Mouse (Mus musculus): ENCODE measurements around the gene Fra10ac1. TPM values are rescaled to one million over a fixed set of nuclear protein-coding genes. Genes with fewer than 3 reads are reported as not detected.

Gene Fra10ac1
- polyA plus RNA-seq, 1 experiment from 2014 or later, result 24.4 TPM

DNA sequence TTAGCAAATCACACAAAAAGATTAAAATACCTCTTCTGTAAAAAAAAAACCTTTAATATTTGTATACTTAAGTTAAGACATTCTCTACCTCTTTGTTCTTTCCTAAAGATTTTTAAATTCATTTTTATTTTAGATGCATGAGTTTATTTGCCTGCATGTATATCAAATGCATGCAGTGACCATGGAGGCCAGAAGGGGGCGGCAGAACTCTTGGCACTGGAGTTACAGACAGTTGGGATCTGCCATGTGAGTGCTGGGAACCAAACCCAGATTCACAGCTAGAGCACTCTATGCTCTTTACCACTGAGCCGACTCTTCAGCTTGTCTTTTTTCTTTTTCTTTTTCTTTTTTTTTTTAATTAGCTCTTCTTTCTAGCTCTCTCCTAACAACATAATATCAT is 4.7 kb upstream of the Fra10ac1 start:
- Histone ChIP-seq H3K27ac (replicated peaks) (no peak overlapping the region), H3K9ac (no peak overlapping the region), H3K4me3 (no peak overlapping the region), H3K36me3 (no peaks in the 10 kb centered on the region), H3K27me3 (replicated peaks) (no peaks in the 10 kb centered on the region), H3K9me3 (no peaks in the 10 kb centered on the region; the same call in none of the 2 replicates), H3K4me2 (no peak overlapping the region), H3K4me1 (peaks cover 5% of the 10 kb centered on the region; the same call in 1 of the 2 replicates)
- 50% methylated on average over 2 of the region's 2 CpGs for WGBS
- ATAC-seq (ENCODE audit: extremely low read depth, insufficient number of reproducible peaks, low FRiP score, low TSS enrichment), result no peak

DNA sequence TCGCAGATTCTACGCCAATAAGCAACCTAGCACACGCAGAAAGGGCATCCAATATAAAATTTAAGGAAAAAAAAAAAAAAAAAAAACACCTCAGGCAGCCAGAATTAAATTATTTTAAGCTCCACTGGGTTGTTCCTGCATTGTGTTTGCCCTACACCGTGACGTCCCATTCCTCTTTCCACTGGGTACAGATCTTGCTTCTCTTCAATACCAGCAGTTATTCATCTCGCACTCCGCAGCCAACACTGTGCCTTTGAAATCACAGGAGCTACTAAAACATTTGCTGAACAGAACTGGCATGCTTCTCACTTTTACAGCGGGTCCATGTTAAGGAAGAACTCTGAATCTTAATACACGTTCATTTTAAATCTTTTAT is 717 bp upstream of the Fra10ac1 start:
- peak overlapping the region; percentile 89 for H3K27ac ChIP-seq (replicated peaks)
- H3K4me2 ChIP-seq, result peak overlapping the region; percentile 81
- H3K9ac ChIP-seq, result peak overlapping the region; percentile 86
- peaks cover 14% of the 10 kb centered on the region for H3K4me1 ChIP-seq
- peak overlapping the region; percentile 86 for H3K4me3 ChIP-seq
- no peaks in the 10 kb centered on the region; the same call in none of the 2 replicates for H3K9me3 ChIP-seq
- H3K36me3 ChIP-seq, result peaks cover 2% of the 10 kb centered on the region
- WGBS, result 23% methylated on average over 9 of the region's 9 CpGs
- H3K27me3 ChIP-seq (replicated peaks), result no peaks in the 10 kb centered on the region
- no peak for ATAC-seq (ENCODE audit: extremely low read depth, insufficient number of reproducible peaks, low FRiP score, low TSS enrichment)

- Histone ChIP-seq H3K4me3 (peak overlapping the region; percentile 86), H3K27me3 (replicated peaks) (no peaks in the 10 kb centered on the region), H3K36me3 (peaks cover 10% of the 10 kb centered on the region), H3K4me1 (peaks cover 14% of the 10 kb centered on the region), H3K9ac (peak overlapping the region; percentile 86), H3K27ac (replicated peaks) (peak overlapping the region; percentile 89), H3K4me2 (peak overlapping the region; percentile 81), H3K9me3 (no peaks in the 10 kb centered on the region)
- WGBS, result 12% methylated on average over 12 of the region's 12 CpGs
- ATAC-seq (ENCODE audit: extremely low read depth, insufficient number of reproducible peaks, low FRiP score, low TSS enrichment), result 0 out of 2 replicates have a peak, but pooled peaks have one; percentile 31
Measured at GRCm38 (mm10) chr19:38223356-38223904, 526 bp downstream of the Fra10ac1 start.

DNA sequence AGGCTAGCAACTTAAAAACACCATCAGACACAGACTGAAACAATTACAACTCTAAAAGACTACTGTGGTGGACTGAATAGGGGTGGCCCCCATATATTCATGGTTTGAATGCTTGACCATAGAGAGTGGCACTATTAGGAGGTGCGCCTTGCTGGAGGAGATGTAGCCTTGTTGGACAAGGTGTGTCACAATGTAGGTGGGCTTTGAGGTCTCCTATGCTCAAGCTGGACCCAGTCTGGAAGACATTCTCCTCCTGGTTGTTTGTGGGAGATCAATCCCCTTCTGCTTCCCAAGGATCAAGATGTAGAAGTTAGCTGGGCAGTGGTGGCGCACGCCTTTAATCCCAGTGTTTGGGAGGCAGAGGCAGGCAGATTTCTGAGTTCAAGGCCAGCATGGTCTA is 6.3 kb downstream of the Fra10ac1 start:
- no peak overlapping the region for H3K4me2 ChIP-seq
- no peak for ATAC-seq (ENCODE audit: extremely low read depth, insufficient number of reproducible peaks, low FRiP score, low TSS enrichment)
- no peak overlapping the region for H3K4me3 ChIP-seq
- no peaks in the 10 kb centered on the region for H3K9me3 ChIP-seq
- peaks cover 2% of the 10 kb centered on the region for H3K4me1 ChIP-seq
- H3K27ac ChIP-seq (replicated peaks), result no peak overlapping the region
- 96% methylated on average over 3 of the region's 3 CpGs for WGBS
- no peaks in the 10 kb centered on the region for H3K27me3 ChIP-seq (replicated peaks)
- no peak overlapping the region for H3K9ac ChIP-seq
- H3K36me3 ChIP-seq, result peaks cover 45% of the 10 kb centered on the region

DNA sequence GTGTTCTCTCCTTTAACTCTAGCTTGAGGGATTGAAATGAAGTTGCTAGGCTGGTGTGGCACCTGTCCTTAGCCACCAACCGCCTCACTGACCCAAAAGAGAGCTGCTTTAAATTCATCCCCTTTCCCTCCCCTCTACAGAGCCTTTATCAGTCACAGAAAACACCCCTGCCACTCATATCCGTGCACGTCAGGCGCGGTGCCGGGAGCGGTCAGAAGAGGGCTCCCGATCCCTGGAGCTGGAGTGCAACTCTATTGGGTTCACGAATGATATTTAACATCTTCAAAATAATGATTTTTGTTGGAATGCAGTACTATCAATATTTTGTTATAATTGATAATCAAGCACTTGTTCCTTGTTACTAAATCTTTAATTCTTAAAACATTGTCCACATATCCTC is 17.3 kb downstream of the Fra10ac1 start:
- no peaks in the 10 kb centered on the region for H3K27me3 ChIP-seq (replicated peaks)
- peaks cover 43% of the 10 kb centered on the region for H3K36me3 ChIP-seq
- H3K9me3 ChIP-seq, result 0 out of 2 replicates have a peak, but pooled peaks cover 2% of the 10 kb centered on the region
- H3K4me1 ChIP-seq, result no peaks in the 10 kb centered on the region
- no peak overlapping the region for H3K9ac ChIP-seq
- H3K4me3 ChIP-seq, result no peak overlapping the region
- H3K4me2 ChIP-seq, result no peak overlapping the region
- no peak overlapping the region for H3K27ac ChIP-seq (replicated peaks)
- 56% methylated on average over 9 of the region's 9 CpGs for WGBS
- ATAC-seq (ENCODE audit: extremely low read depth, insufficient number of reproducible peaks, low FRiP score, low TSS enrichment), result no peak

DNA sequence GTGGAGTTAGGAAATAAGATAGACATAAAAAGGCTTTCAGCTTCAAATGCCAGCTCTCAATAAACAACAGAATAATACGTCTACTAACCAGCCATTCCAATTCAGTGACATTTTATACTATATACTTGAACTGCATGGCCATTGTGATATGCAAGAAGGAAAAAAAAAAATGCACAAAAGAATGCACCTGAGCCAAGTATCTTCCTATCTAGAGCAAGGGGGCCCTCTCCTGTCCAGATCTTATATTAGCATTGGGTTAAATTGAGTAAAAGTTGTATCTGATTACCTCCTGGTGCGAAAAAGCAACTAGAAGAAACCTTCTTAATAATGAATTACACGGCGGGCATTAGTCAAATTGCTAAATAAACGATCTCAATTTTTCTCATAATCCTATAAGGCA is 25.2 kb downstream of the Fra10ac1 start:
- Histone ChIP-seq H3K9me3 (no peaks in the 10 kb centered on the region), H3K27ac (replicated peaks) (no peak overlapping the region), H3K4me1 (no peaks in the 10 kb centered on the region), H3K4me2 (no peak overlapping the region), H3K27me3 (replicated peaks) (no peaks in the 10 kb centered on the region), H3K9ac (no peak overlapping the region), H3K36me3 (peaks cover 52% of the 10 kb centered on the region), H3K4me3 (no peak overlapping the region)
- no peak for ATAC-seq (ENCODE audit: extremely low read depth, insufficient number of reproducible peaks, low FRiP score, low TSS enrichment)
- WGBS, result 83% methylated on average over 5 of the region's 5 CpGs

DNA sequence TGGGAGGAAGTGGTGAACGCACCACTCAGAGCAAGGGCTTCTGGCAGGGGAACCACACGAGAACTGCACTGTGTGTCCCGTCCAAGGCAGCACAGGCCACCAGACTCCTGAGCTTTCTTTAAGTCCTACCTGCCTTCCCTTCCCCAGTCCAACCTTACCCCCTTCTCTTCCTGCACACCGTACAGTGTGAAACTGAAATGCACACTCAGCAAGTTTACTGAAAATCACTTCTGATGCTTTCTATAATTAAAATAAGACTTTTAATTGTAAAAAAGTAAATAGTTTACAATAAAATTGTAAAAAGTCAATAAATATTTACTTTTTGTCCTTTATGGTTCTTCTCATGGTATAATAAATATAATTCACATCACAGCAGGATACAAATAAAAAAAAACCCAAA is 28.7 kb downstream of the Fra10ac1 start:
- no peak overlapping the region for H3K4me3 ChIP-seq
- H3K9me3 ChIP-seq, result no peaks in the 10 kb centered on the region
- no peaks in the 10 kb centered on the region for H3K4me1 ChIP-seq
- H3K36me3 ChIP-seq, result peaks cover 43% of the 10 kb centered on the region
- no peak overlapping the region for H3K27ac ChIP-seq (replicated peaks)
- WGBS, result 92% methylated on average over 4 of the region's 4 CpGs
- no peaks in the 10 kb centered on the region for H3K27me3 ChIP-seq (replicated peaks)
- H3K4me2 ChIP-seq, result no peak overlapping the region
- no peak overlapping the region for H3K9ac ChIP-seq
- ATAC-seq (ENCODE audit: extremely low read depth, insufficient number of reproducible peaks, low FRiP score, low TSS enrichment), result no peak

DNA sequence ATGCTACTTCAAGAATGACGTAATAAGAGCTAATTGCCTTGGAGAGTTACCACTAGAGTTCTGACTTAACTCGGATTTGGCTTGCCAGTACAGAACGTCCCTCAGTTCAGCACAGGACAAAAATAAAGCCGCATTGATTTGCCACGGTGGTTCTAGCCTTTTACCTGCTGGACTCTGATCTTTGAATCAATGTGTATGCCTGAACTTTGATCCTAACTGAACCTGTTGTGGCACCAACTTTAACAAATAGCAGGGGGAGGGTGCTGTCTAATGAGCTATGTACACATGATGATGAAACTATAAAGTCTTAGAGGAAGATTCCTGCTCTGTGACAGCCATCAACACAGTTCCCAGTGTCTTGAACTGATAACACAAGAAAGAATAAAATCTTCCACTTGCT is 32.5 kb downstream of the Fra10ac1 start:
- no peaks in the 10 kb centered on the region for H3K9me3 ChIP-seq
- no peaks in the 10 kb centered on the region for H3K27me3 ChIP-seq (replicated peaks)
- no peak overlapping the region for H3K4me3 ChIP-seq
- ATAC-seq (ENCODE audit: extremely low read depth, insufficient number of reproducible peaks, low FRiP score, low TSS enrichment), result no peak
- H3K9ac ChIP-seq, result no peak overlapping the region
- peaks cover 51% of the 10 kb centered on the region for H3K36me3 ChIP-seq
- H3K27ac ChIP-seq (replicated peaks), result no peak overlapping the region
- H3K4me1 ChIP-seq, result no peaks in the 10 kb centered on the region
- H3K4me2 ChIP-seq, result no peak overlapping the region
- 85% methylated on average over 5 of the region's 5 CpGs for WGBS

DNA sequence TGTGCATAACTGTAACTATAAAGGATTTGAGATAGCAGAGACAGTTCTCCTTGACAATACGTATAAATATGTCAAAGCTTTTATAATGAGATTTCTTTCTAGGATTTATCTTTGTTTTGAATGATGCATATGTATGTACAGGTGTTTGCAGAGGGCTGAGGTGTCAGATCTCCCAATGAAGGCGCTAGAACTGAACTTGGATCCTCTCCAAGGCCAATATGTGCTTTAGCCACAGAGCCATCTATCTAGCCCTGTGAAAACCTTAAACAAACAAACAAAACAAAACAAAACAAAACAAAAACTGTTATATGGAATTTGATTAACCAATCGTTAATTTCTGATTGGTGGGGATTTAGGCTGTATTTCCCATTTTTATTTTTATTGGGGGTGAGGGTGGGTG is 33.4 kb downstream of the Fra10ac1 start:
- no peak for ATAC-seq (ENCODE audit: extremely low read depth, insufficient number of reproducible peaks, low FRiP score, low TSS enrichment)
- H3K36me3 ChIP-seq, result peaks cover 56% of the 10 kb centered on the region
- H3K4me1 ChIP-seq, result no peaks in the 10 kb centered on the region
- 82% methylated on average over 3 of the region's 3 CpGs for WGBS
- no peak overlapping the region for H3K4me3 ChIP-seq
- no peak overlapping the region for H3K9ac ChIP-seq
- no peaks in the 10 kb centered on the region for H3K27me3 ChIP-seq (replicated peaks)
- no peak overlapping the region for H3K27ac ChIP-seq (replicated peaks)
- H3K9me3 ChIP-seq, result no peaks in the 10 kb centered on the region
- H3K4me2 ChIP-seq, result no peak overlapping the region

GRCm38 (mm10) chr19:38187345-38187680 is 36.6 kb downstream of the Fra10ac1 start:
- H3K9me3 ChIP-seq, result no peaks in the 10 kb centered on the region
- H3K9ac ChIP-seq, result no peak overlapping the region
- ATAC-seq (ENCODE audit: extremely low read depth, insufficient number of reproducible peaks, low FRiP score, low TSS enrichment), result no peak
- H3K4me3 ChIP-seq, result no peak overlapping the region
- no peaks in the 10 kb centered on the region for H3K4me1 ChIP-seq
- no peaks in the 10 kb centered on the region for H3K27me3 ChIP-seq (replicated peaks)
- no peak overlapping the region for H3K4me2 ChIP-seq
- WGBS, result 82% methylated on average over 2 of the region's 2 CpGs
- peaks cover 47% of the 10 kb centered on the region for H3K36me3 ChIP-seq
- H3K27ac ChIP-seq (replicated peaks), result no peak overlapping the region

DNA sequence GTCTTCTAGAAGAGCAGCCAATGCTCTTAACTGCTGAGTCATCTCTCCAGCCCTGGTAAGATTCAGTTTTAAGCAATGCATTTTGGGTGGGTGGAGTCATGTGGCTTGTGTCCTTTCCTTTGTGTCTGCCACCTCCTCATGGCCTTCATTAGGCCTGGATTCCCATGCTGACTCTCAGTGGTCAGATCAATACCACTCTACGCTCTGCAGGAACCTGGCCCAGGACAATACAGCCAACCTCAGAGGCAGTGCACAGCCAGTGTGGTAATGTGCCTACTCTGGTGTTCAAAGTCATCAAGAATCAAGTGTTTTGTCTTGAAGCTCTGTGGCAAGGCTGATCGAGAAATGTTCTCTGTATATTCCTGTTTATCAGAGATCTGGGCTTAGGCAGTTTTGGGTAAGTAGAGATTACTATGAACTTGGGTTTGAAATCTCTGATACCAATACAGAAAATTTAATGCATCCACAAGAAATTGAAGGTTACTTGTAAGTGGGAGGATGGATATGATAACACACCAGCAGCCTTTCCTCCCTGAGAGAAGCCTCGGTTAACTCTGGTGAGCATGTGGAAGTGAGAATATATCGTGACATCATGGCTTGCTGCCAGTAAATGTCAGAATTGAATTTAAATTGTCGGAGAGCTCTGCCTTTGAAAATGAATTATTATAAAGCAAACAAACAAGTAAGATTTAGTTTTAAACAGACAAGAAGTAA is 37.2 kb downstream of the Fra10ac1 start:
- H3K27ac ChIP-seq (replicated peaks), result no peak overlapping the region
- peaks cover 42% of the 10 kb centered on the region for H3K36me3 ChIP-seq
- H3K4me2 ChIP-seq, result no peak overlapping the region
- no peaks in the 10 kb centered on the region for H3K27me3 ChIP-seq (replicated peaks)
- H3K9ac ChIP-seq, result no peak overlapping the region
- H3K9me3 ChIP-seq, result no peaks in the 10 kb centered on the region
- no peak overlapping the region for H3K4me3 ChIP-seq
- no peak for ATAC-seq (ENCODE audit: extremely low read depth, insufficient number of reproducible peaks, low FRiP score, low TSS enrichment)
- no peaks in the 10 kb centered on the region for H3K4me1 ChIP-seq
- 80% methylated on average over 5 of the region's 5 CpGs for WGBS

DNA sequence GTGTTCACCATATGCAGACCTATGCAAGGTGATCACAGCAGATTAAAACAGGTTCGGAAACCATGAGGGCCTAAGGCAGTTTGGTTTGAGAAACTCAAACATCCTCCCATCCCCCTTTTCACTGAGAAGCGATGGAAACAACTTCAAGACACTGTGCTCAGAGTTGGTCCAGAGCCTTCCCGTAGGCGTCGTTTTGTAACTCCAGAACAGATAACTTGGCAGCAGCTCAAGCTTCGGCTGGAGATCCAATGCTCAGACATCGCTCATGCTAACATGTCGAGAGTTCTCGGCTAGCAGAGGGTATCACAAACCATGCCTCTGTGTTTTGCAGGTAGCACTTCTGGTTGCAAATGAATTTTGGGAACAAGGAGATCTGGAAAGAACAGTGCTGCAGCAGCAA is 44.3 kb downstream of the Fra10ac1 start:
- Histone ChIP-seq H3K9me3 (no peaks in the 10 kb centered on the region), H3K9ac (no peak overlapping the region), H3K4me1 (no peaks in the 10 kb centered on the region), H3K36me3 (peaks cover 13% of the 10 kb centered on the region), H3K4me3 (no peak overlapping the region), H3K27ac (replicated peaks) (no peak overlapping the region), H3K4me2 (no peak overlapping the region), H3K27me3 (replicated peaks) (no peaks in the 10 kb centered on the region)
- 79% methylated on average over 9 of the region's 9 CpGs for WGBS
- ATAC-seq (ENCODE audit: extremely low read depth, insufficient number of reproducible peaks, low FRiP score, low TSS enrichment), result no peak
